Mouse (Mus musculus) splenic B cell, adult 2 months (primary cell): ENCODE measurements around the gene Paqr8.

Experiments used
- DNase-seq: peaks from one replicate; pipeline ENCODE4 v3.0.0-alpha.2; 2011; ENCODE audit warnings: low read depth, low spot score
- H3K27me3 ChIP-seq: 2 replicates; pipeline ENCODE4 v1.6.1; 2012; ENCODE audit warnings: mild to moderate bottlenecking, low read length, moderate library complexity, mixed read lengths; ENCODE audit not compliant: control insufficient read depth, poor library complexity, insufficient read depth, severe bottlenecking
- H3K36me3 ChIP-seq: 2 replicates; pipeline ENCODE4 v1.6.1; 2012; ENCODE audit warnings: mild to moderate bottlenecking, low read length, moderate library complexity, mixed read lengths; ENCODE audit not compliant: control insufficient read depth, poor library complexity, insufficient read depth, severe bottlenecking

Gene Paqr8

GRCm38 (mm10) chr1:20974341-20975135 is 84.1 kb downstream of the Paqr8 start:
- no peaks in the 10 kb centered on the region for H3K36me3 ChIP-seq
- H3K27me3 ChIP-seq = no peaks in the 10 kb centered on the region
- DNase-seq = no peak

GRCm38 (mm10) chr1:20980553-20980952 is 90.1 kb downstream of the Paqr8 start:
- H3K27me3 ChIP-seq = no peaks in the 10 kb centered on the region
- H3K36me3 ChIP-seq = no peaks in the 10 kb centered on the region
- no peak for DNase-seq

GRCm38 (mm10) chr1:20981764-20982163 is 91.4 kb downstream of the Paqr8 start:
- no peaks in the 10 kb centered on the region for H3K27me3 ChIP-seq
- no peaks in the 10 kb centered on the region for H3K36me3 ChIP-seq
- DNase-seq = no peak

- no peaks in the 10 kb centered on the region for H3K27me3 ChIP-seq
- DNase-seq = no peak
These were observed 93.7 kb downstream of the Paqr8 start for GRCm38 (mm10) chr1:20984103-20984502.

GRCm38 (mm10) chr1:20984582-20984981 is 94.2 kb downstream of the Paqr8 start:
- Histone ChIP-seq H3K36me3 (no peaks in the 10 kb centered on the region), H3K27me3 (no peaks in the 10 kb centered on the region)
- DNase-seq = peak; percentile 19

More at GRCm38 (mm10) chr1:20984103-20984502, 93.7 kb downstream of the Paqr8 start:
- no peaks in the 10 kb centered on the region for H3K36me3 ChIP-seq

GRCm38 (mm10) chr1:20986378-20987056 is 96.1 kb downstream of the Paqr8 start:
- Histone ChIP-seq H3K27me3 (no peaks in the 10 kb centered on the region), H3K36me3 (no peaks in the 10 kb centered on the region)
- peak; percentile 19 for DNase-seq
